Mouse (Mus musculus) bone marrow, adult 2 months (tissue): ENCODE results near the gene Prrt1.
A peak's percentile ranks its signal among the peaks of the same experiment; 100 is the strongest.

Experiments used
- CTCF ChIP-seq: fragments of 200-500 bp; IDR thresholded peaks from 2 replicates; pipeline ENCODE4 v1.5.1; 2011; ENCODE audit warnings: low read length, control low read depth; ENCODE audit not compliant: control insufficient read depth, insufficient read depth
- POLR2A ChIP-seq: fragments of 200-500 bp; IDR thresholded peaks from 2 replicates; pipeline ENCODE4 v1.6.1; 2011; ENCODE audit warnings: low read depth, mild to moderate bottlenecking, control low read depth, low read length, borderline replicate concordance; ENCODE audit not compliant: control insufficient read depth

DNA sequence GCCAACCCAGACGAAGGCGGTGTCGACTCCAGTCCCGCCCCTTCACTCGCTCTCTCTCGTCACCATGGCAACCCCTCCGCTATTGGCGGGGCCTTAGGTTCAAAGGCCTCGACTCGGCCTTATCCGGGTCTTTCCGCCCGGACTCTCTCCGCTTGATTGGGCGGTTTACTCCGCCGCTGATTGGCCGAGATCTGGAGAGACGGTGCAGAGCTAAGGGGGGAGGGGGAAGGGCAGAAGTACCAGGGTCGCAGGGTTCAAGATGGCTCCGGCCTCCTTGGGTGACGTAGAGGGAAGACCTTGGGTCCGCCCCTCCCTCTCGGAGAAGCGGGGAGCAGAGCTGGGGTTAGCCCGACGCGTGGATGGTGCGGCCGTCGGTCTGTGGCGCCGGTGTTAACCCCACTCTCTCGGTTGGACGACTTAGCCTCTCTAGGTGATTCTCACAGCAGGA lies 25.2 kb upstream of the Prrt1 start, which contains the start of gene Agpat1:
- TF ChIP-seq CTCF: no peak
- peak; percentile 91; the same call in 1 of the 2 replicates for TF ChIP-seq POLR2A
